Mouse (Mus musculus): ENCODE results near the gene Fbxw4. TPM values are rescaled to one million over a fixed set of nuclear protein-coding genes. Genes with fewer than 3 reads are reported as not detected.

The Fbxw4 gene
- polyA plus RNA-seq, 1 experiment, result 32.5 TPM

DNA sequence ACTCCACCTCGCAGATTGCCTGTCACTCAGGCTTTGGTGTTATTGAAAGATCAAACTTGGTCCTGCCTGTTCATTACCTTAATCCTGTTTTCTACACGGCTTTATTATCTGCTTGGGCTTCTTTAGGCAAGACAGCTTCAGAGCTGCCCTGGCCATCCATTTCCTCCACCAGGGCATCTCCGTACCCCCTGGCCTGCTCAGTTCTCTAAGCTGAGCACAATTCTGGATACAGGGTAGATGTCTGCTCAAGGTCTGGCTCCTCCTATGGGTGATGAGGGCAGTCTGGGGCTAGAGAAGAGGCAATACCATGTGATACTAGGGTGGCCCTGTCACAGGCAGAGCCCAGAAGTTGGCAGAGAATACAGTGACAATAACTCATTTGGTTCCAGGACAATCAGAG is 73.3 kb downstream of the Fbxw4 start:
- no peak for DNase-seq (ENCODE audit: low read depth, low spot score)
- WGBS, result 86% methylated on average over 3 of the region's 3 CpGs

DNA sequence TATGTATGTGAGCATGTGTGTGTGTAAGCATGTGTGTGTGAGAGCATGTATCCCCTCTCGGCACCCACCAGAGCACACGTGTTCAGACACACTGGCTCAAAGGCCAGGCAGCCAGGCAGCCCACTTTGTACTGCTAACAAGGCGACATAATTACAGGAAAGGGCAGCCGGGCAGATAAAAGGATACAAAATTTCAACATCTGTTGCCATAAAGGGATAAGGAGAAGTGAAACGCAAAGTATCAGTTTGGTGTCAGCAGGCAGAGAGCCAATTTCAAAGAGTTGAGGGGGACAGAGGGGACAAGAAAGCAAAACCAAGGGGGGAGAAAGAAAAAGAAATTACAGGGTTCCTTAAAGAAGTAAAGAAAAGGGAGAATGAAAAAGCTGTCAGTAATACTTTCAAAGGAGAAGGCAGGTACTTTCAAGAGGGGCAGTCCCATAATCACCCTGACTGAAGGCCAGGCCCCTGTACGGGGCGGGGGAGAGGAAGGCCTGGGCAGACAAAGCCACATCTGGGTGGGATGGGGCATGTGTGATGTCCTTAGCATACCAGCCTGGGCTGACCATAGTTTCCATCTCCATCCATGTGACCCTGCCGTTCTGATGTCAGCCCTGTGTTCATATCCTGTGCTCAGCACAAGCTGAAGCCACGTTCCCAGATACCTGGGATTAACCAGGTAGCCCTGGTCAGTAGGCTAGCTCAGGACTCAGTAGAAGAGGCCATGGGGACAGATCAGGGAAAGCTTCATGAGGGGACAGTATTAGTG is 75.1 kb downstream of the Fbxw4 start:
- WGBS, result 68% methylated on average over 9 of the region's 9 CpGs
- no peak for DNase-seq (ENCODE audit: low read depth, low spot score)

DNA sequence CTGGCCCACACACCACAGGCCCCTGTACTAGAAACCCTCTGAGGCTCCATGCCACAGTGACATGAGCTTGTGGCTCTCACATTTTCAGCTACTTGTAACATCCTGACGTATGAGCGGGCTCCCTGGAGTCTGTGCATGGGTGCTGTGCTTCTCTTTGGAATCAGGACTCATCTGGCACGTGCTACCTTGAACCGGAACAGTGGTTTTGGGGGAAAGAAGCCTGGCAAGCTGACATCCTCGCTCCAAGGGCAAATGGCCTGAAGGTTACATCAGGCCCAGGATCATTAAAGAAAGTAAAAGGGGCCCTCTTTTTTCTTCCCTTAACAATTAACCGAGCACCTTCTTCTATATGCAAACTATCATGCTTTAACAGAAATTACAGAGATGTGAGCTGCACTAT is 77.0 kb downstream of the Fbxw4 start:
- DNase-seq (ENCODE audit: low read depth, low spot score), result no peak
- 94% methylated on average over 6 of the region's 6 CpGs for WGBS

DNA sequence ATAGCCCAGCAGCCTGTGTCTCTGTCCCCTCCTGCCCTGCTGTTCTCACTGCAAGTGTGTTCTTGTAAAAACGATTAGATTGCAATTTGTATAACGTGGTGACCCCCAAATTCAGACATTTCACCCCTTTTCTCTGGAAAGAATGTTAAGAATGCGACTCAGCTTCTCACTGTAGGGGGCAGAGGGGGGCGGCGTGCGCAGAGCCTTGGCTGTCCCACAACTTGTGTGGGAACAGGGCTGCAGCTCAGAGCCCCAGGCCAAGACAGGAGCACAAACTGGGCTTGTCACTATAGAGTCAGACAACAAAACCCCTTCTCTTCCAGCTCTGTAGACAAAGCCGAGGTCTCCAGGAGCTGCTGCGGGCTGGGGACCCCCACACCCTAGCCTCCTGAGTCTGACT is 78.0 kb downstream of the Fbxw4 start:
- 69% methylated on average over 8 of the region's 8 CpGs for WGBS
- DNase-seq (ENCODE audit: low read depth, low spot score), result no peak

DNA sequence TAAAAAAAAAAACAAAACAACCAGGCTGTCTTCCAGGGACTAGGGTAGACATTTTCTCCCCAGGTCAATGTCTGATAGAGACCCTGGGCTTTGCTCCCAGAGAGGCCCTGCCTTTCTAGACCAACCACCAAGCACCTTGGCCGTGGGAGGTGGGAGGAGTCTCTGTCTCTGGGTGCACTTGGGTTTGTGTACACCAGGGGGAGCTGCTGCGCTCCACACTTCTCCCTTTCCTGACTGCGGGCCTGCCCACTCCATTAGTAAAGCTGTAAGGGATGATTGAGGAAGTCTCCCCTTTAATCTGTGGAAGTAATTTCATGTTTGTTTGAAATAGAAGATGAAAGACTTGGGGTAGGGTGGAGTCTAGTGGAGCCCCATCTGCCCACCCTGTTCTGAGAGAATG is 78.9 kb downstream of the Fbxw4 start:
- 66% methylated on average over 3 of the region's 3 CpGs for WGBS
- no peak for DNase-seq (ENCODE audit: low read depth, low spot score)

DNA sequence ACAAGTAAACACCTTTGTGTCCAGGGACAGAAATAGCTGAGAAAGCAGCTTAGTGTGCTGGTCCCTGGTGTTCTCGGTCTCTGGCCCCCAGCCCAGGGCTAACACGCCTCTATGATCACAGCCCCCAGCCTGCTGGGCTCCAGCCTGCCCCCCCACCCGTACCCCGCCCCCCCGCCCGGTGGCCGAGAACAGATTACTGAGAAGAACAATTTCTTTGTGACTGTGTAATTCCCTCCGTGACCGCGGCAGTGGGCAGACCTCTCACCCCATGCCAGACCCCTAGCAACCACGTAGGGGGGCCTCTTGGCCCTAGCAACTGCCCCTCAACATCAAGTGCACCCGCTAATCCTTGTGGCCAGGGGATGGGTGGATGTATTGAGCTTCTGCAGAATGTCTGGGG is 79.9 kb downstream of the Fbxw4 start:
- WGBS, result 83% methylated on average over 12 of the region's 12 CpGs
- DNase-seq (ENCODE audit: low read depth, low spot score), result no peak

DNA sequence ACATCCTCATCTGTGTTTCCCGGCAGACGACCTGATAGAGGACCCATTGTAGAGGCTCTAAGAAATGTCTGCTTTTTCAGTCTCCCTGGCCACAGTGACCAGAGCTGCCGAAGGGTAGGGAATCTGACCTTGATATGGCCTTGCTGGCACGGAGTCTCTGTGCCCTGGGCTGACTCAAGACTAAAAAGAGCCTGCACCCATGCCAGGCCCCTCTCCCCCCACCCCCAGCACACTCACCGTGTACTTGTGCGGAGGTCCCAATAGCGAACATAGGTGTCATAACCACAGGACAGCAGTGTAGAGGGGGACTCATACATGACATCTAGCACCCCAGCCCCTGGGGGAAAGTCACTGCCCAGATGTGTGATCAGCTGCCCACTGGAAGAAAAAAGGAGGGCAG is 80.7 kb downstream of the Fbxw4 start:
- WGBS, result 93% methylated on average over 7 of the region's 7 CpGs
- no peak for DNase-seq (ENCODE audit: low read depth, low spot score)

DNA sequence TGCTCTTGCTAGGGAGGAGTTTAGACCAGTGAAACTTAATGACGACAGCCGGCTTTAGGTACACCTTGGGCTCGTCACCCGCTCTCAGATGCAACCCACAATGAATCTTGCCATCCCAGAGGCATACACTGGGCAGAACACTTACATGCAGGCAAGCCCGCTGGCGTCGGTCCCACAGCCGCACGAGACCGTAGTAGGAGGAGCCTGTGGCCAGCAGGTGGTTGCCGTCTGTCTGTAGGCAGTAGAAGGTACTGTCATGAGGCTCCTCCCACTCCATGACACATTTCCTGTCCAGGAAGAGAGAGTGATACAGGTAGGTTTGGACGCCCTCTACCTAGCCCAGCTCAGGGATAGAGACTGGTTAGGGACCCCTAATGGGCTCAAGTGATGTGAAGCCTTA is 81.1 kb downstream of the Fbxw4 start:
- DNase-seq (ENCODE audit: low read depth, low spot score), result no peak
- 67% methylated on average over 12 of the region's 12 CpGs for WGBS

DNA sequence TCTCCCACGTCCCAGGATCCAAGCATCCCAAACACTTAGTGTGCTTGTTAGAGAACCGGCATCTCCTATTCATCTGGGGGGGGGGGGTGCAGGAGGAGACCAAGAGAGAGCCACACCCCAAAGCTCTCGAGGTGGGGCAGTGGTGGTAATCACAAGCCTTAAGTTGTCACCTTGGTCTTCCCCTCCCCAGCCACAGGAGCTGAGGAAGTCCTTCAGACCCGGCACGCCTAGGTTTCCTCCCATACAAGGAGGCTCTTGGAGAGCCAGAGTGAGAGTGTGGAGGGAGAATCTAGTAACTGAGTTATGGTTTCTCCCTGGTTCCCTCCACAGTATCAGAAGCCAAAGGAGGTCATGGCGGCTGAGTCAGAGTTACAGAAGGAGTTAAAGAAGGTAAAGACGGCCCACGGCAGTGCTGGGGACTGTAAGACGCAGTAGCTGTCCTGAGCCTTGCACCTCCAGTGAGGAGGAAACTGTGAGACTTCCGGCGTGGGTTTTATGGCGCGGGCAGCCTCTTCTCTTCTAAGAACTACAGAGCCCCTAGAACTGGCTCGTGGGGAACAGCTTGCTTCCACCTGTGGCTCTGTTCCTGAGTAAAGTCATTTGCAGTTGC is 82.9 kb downstream of the Fbxw4 start:
- WGBS, result 70% methylated on average over 14 of the region's 14 CpGs
- no peak for DNase-seq (ENCODE audit: low read depth, low spot score)

DNA sequence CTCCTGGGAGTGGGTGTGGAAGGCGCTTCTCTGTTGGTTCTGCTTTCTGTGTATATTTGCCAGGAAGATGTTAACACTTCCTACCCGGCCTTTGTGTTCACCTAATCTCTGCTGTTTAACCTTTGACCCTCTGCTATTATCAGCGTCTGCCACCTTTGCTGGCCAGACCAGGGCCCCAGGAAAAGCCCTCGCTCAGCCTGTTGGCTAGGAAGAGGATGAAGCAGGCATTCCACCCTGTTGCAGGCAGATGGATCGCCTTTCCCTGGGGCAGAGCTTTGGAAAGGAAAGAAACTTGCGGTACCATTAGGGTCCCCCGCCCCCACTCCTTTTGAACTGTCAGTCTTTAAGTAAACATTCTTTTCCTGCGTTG is 84.5 kb downstream of the Fbxw4 start:
- no peak for DNase-seq (ENCODE audit: low read depth, low spot score)
- 23% methylated on average over 8 of the region's 8 CpGs for WGBS

DNA sequence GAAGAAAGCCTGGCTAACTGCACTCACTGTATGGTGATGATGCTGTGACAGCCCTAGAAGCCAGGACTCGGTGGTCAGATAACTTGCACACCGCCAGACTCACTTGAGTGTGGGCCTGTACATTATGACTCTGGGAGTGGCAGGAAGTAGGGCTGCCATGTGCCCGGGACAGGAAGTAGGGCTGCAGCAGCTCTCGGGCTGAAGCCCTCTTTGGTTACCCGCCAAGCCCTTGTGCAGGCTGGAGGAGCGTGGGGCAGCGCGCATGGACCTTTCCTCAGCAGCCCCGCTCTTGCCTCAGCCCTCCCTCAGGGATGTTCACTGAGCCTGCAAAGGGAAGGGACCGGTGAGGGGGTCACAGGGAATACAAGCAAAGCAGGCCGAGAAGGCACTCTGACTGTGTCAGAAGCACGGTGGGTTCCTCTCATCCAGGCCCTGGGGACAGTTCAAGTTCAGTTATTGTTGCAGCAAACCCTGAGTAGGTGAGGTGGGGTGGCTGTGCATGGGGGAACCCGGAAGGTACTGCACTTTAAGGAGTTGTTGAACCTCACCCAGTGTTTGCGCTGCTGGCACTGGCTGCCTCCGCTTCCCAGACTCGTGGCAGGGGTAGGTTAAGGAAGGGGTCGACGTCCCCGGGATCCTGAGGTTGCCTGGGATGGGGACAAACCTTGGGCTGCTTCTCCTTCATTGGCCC is 85.0 kb downstream of the Fbxw4 start:
- no peak for DNase-seq (ENCODE audit: low read depth, low spot score)
- 31% methylated on average over 19 of the region's 19 CpGs for WGBS

DNA sequence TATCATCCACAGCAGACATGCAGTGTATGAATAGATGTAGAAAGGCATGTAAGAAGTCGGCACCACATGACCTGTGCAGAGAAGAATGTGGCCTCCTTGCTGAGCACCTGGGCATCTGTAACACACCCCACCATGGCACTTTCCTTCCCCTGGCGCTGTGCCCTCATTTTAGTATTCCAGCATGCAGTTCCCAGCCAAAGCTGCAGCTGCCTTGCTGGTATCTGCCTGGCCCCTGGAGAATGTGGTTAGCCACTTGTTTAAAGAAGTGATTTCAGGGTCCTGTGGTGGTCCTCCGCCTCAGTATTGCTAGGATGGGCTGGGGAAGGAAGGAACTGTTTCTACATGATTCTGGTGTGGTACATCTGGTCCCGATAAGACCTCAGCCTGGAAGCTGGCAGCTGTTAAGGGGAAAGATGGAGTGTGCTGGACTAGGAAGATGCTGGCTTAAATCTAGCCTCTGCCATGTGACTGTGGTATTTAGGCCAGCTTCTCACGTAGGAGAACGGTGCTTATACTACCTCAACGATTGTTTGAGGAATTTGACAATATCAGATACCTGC is 85.7 kb downstream of the Fbxw4 start:
- no peak for DNase-seq (ENCODE audit: low read depth, low spot score)
- 52% methylated on average over 7 of the region's 7 CpGs for WGBS

DNA sequence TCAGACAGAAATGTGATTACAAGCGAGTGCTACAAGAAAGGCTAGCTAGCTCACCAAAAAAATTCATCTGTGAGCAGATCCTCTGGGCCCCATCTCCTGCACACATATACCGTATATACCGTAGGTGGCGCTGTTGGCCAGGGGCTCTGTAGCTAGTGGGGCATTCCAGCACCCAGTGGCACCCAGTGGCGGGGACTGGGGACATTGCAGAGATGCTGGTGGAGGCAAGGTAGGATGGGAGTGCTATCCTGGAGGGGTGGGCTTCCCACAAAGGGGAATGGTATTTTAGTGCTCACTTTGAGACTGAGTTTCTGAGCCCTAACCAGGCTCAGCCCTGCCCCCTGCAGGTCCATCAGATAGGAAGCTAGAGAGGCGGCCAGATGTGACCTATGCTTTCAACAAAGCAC is 86.2 kb downstream of the Fbxw4 start:
- 27% methylated on average over 6 of the region's 6 CpGs for WGBS
- DNase-seq (ENCODE audit: low read depth, low spot score), result no peak

DNA sequence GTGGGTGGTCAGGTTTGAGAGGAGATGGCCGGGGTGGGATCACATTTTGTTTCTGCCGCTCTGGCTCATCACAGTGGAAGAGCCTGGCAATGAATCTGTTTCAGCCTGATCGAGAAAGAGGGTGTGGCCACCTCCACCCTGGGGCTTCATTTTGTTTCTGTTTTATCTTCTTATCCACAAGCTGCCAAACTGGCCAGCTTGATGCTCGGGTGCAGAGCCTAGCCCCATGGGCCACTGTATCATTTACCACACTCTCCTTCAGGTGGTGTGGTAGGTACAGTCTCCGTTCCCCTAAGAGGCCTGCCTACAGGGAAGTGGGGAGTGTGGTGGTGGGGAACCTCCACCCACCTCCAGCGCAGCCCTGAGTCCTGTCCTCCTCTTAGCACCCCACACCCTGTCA is 87.1 kb downstream of the Fbxw4 start:
- 83% methylated on average over 6 of the region's 6 CpGs for WGBS
- no peak for DNase-seq (ENCODE audit: low read depth, low spot score)

DNA sequence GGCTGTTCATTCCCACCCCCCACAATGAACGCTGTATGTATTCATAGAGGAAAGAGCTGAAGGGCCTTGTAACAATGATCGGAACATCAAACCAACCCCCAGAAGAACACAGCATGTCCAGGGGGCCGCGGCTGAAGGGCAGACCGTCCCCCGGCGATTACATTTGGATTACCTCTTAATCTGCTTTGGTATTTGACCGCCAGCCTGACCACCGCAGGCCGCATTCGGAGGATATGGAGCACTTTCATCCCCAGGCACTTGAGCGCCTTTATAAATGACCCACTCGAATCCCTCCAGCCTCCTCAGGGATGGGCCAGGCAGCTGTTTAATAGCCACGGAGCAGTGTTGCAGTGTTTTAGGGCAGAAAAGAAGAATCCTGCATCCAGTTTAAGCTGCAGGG is 92.7 kb downstream of the Fbxw4 start:
- 73% methylated on average over 14 of the region's 14 CpGs for WGBS
- no peak for DNase-seq (ENCODE audit: low read depth, low spot score)

DNA sequence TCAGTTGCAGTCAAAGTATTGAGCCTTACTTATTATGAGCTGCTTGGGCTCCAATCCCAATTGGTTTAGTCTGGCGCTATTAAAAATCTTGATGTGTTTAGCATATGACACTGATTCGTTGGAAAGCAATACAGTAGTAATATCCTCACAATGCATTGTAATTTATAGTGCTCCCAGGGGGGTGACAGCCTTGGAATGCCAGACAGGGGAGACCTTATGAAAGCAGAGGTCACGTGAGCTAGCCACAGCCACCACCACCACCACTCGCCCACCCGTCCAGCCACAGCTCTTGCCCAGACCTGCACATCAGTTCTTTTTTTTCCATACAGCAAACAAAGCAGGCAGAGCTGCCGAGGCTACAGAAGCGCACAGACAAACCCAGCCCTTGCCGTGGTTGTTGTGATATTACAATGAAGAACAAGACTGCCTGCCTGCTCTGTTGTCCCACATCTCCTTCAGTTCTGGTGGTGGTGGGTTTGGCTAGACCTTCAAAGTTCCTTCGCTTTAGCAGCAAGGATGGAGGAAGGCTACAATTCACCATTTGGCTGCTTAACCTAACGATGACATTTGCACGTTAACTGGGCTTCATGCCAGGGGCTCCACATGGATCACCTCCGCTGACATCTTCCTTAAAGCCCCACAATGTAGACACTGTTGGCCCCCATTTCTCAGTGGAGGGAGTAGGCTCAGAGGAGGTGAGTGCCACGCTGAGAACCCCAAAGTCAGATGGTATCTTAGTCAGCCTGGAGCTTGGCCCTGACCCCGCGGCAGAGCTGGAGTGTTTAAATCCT is 94.0 kb downstream of the Fbxw4 start:
- WGBS, result 79% methylated on average over 15 of the region's 15 CpGs
- DNase-seq (ENCODE audit: low read depth, low spot score), result no peak

DNA sequence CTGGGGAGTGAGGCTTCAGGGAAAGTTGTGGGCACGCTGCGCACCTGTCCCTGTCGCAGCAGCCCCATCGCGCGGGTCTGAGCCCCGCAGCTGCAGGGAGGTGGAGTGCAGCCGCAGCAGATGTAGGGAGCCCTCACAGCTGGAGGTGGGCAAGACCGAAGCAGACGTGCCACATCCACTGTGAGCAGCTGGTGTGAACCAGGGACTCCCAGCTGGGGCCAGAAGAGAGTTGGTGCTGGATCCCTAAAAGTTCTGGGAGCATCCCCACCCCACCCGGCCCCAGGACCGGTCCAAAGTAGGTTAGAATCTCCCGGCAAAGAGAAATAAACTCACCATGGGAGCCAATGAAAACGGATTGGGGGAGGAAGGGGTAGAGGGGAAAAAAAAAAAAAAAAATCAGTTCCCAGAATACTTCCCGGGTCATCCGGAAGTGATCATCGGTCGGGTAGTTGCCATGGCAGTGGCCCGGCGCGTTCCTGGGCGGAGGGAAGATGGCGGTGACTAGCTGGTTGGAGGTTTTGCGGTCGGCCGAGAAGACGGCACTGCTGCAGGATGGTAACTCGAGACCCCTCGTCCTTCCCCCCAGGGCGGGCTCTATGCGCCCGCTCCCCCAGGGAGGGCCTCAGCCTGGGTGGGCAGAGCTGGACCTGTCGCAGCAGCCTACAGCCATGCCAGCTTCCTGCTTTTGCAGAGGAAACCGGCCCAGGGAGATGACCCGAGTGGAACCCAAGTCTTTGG is 99.8 kb downstream of the Fbxw4 start, which contains the start of the genes Poll and Gm17018:
TSS of gene Poll (minus strand) at position 379 of the 738 bp plus-strand sequence.
TSS of gene Gm17018 (plus strand) at position 463 of the 738 bp plus-strand sequence.
- under 1% methylated on average over 35 of the region's 35 CpGs for WGBS
- peak; percentile 43 for DNase-seq (ENCODE audit: low read depth, low spot score)

DNA sequence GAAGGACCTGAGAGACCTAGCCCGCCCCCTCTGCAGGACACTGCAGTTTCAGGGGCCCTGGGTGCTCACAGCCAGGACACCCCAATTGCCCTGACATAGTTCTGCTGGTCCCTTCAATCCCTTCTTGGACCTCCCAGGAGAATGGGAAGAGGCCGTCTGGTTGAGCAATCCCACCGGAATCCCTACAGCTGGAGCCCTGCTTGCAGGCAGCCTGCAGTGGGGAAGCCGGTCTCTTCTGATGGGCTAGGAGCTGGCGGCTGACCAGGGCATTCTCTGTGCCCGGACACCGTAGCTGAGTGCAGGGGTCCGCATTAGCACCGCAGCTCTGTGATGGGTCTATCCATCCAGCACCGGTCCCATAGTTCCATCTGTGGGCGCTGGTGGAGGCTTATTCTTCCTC is 106.0 kb downstream of the Fbxw4 start:
- no peak for DNase-seq (ENCODE audit: low read depth, low spot score)
- WGBS, result 88% methylated on average over 11 of the region's 11 CpGs

DNA sequence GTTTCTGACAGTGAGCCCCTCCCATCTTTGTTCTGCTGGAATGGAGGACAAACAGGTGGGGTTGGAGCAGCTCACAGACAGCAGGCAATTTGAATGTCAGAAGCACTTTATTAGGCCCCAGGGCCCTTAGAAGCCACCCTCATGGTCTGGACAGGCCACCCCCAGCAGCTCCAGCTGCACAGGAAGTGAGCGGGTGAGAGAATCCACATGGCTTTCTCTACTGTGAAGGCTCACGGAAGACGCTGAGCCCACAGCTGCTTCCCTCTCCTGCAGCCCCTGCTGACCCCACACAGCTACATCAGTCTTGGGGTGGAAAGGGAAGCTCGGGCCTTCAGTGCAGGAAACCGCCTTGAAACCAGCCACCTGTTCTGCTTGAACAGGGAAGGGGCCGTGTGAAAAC is 107.9 kb downstream of the Fbxw4 start:
- WGBS, result 64% methylated on average over 6 of the region's 6 CpGs
- no peak for DNase-seq (ENCODE audit: low read depth, low spot score)

All from large intestine, adult 2 months (tissue).